Mouse (Mus musculus) neural tube, embryonic 13.5 days (tissue): ENCODE results near the gene Dram1. TPM values are rescaled to one million over a fixed set of nuclear protein-coding genes. Genes with fewer than 3 reads are reported as not detected.

Experiments
- ATAC-seq: fragments of 200-750 bp; cut with Nextera tagmentation; 2 replicates; pipeline ENCODE4 v1.8.0; 2017; ENCODE audit warnings: low read depth, mild to moderate bottlenecking, moderate TSS enrichment, moderate library complexity
- H3K27ac ChIP-seq: fragments of 300-500 bp; sonication (generic); replicated peaks from 2 replicates; pipeline ENCODE4 v1.5.1; 2015; ENCODE audit warnings: moderate library complexity, mild to moderate bottlenecking, inconsistent platforms
- H3K27me3 ChIP-seq: fragments of 300-500 bp; sonication (generic); 2 replicates; pipeline ENCODE4 v1.6.1; 2015; ENCODE audit warnings: mild to moderate bottlenecking, inconsistent platforms
- H3K36me3 ChIP-seq: fragments of 300-500 bp; sonication (generic); 2 replicates; pipeline ENCODE4 v1.6.1; 2015; ENCODE audit warnings: mild to moderate bottlenecking, inconsistent platforms
- H3K4me1 ChIP-seq: fragments of 300-500 bp; sonication (generic); replicated peaks from 2 replicates; pipeline ENCODE4 v1.6.1; 2015; ENCODE audit warnings: inconsistent platforms
- H3K4me2 ChIP-seq: fragments of 300-500 bp; sonication (generic); 2 replicates; pipeline ENCODE4 v1.6.1; 2015; ENCODE audit warnings: inconsistent platforms, mild to moderate bottlenecking, moderate library complexity
- H3K4me3 ChIP-seq: fragments of 300-500 bp; sonication (generic); 2 replicates; pipeline ENCODE4 v1.5.1; 2015; ENCODE audit warnings: mild to moderate bottlenecking, inconsistent platforms
- H3K9ac ChIP-seq: fragments of 300-500 bp; sonication (generic); 2 replicates; pipeline ENCODE4 v1.6.1; 2015; ENCODE audit warnings: moderate library complexity, mild to moderate bottlenecking, inconsistent platforms
- H3K9me3 ChIP-seq: fragments of 300-500 bp; sonication (generic); 2 replicates; pipeline ENCODE4 v1.6.1; 2016; ENCODE audit warnings: inconsistent platforms
- WGBS: fragments of 180-500 bp; shearing (Covaris S2); methylation state at CpG from one replicate; pipeline ENCODE4 v1.1.7; 2015; 5-methylcytosine and 5-hydroxymethylcytosine counted together
- polyA plus RNA-seq: library from polyadenylated mRNA; unstranded; fragments of >200 nt; fragmentation: Nextera tagmentation; extraction: Ambion mirVana; gene quantifications from 2 replicates; pipeline ENCODE4 v1.2.1, GENCODE M21; 2015

The Dram1 gene
- polyA plus RNA-seq, 1 experiment from 2014 or later: 0.45 TPM

DNA sequence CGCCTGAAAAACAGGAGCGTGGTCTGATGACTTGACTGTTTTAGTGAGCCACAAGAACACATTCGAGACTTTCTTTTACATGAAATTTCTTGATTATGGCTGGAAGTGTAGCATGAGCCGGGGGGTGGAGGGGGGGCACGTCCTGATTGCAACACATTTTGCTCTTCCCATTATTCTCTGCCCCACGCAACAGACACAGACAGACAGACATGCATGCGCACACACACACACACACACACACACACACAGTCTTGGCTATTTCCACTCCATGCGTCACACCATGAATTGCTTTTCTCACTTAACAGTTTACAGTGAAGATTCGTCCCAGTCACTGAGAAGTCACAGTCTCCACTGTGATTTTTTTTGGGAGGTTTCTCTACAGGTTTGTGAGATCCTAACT, 38.2 kb downstream of the Dram1 start:
- no peak overlapping the region for H3K27ac ChIP-seq
- no peaks in the 10 kb centered on the region for H3K9me3 ChIP-seq
- no peaks in the 10 kb centered on the region for H3K36me3 ChIP-seq
- H3K4me1 ChIP-seq: no peaks in the 10 kb centered on the region
- no peak overlapping the region for H3K4me2 ChIP-seq
- WGBS: 91% methylated on average over 9 of the region's 9 CpGs
- H3K27me3 ChIP-seq: no peaks in the 10 kb centered on the region
- no peak overlapping the region for H3K9ac ChIP-seq
- H3K4me3 ChIP-seq: no peak overlapping the region
- no peak for ATAC-seq

DNA sequence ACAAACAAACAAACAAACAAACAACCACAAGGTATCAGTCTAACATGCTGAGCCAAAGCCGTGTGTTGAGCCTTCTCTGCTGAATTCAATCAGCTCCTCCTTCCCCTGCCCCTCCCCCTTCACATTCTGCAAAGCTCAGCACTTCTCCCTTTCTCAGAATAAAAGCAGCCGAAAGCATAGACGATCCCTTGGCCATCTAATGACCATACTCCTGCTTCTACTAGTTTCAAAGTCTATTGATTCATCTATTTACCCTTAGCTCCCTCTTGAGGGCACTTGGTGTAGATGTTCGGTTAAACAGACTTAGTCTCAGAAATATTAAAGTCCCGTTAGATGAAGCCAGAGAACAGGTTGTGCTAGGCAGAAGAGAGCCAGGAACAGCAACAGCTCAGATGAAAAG, 48.2 kb downstream of the Dram1 start:
- no peaks in the 10 kb centered on the region for H3K4me1 ChIP-seq
- H3K27me3 ChIP-seq: no peaks in the 10 kb centered on the region
- WGBS: 38% methylated on average over 5 of the region's 5 CpGs
- H3K27ac ChIP-seq: no peak overlapping the region
- H3K4me3 ChIP-seq: no peak overlapping the region
- no peak overlapping the region for H3K9ac ChIP-seq
- H3K36me3 ChIP-seq: no peaks in the 10 kb centered on the region
- H3K9me3 ChIP-seq: no peaks in the 10 kb centered on the region
- ATAC-seq: no peak
- H3K4me2 ChIP-seq: no peak overlapping the region

DNA sequence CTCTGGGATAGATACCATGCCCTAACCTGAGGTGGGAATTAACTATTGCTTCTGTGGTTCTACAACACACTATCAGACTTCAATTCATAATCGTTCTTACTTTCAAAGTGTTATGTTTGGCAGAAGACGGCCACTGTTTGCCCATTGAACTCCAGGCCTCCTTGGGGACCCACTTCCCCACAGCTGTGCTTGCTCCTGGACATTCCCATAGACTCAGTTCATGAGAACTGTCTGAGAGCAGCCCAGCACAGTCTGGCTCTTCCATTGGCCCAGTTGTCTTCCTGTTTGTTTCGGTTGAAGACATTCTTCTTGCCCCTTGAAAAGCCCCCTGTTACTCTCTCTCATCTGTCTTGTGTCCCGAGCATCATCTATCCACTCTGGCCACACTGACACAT, 50.8 kb downstream of the Dram1 start:
- WGBS: 72% methylated on average over 4 of the region's 4 CpGs
- Histone ChIP-seq H3K9me3 (no peaks in the 10 kb centered on the region), H3K27me3 (no peaks in the 10 kb centered on the region), H3K4me3 (no peak overlapping the region), H3K9ac (no peak overlapping the region), H3K4me1 (no peaks in the 10 kb centered on the region), H3K27ac (no peak overlapping the region), H3K36me3 (no peaks in the 10 kb centered on the region), H3K4me2 (no peak overlapping the region)
- ATAC-seq: no peak

DNA sequence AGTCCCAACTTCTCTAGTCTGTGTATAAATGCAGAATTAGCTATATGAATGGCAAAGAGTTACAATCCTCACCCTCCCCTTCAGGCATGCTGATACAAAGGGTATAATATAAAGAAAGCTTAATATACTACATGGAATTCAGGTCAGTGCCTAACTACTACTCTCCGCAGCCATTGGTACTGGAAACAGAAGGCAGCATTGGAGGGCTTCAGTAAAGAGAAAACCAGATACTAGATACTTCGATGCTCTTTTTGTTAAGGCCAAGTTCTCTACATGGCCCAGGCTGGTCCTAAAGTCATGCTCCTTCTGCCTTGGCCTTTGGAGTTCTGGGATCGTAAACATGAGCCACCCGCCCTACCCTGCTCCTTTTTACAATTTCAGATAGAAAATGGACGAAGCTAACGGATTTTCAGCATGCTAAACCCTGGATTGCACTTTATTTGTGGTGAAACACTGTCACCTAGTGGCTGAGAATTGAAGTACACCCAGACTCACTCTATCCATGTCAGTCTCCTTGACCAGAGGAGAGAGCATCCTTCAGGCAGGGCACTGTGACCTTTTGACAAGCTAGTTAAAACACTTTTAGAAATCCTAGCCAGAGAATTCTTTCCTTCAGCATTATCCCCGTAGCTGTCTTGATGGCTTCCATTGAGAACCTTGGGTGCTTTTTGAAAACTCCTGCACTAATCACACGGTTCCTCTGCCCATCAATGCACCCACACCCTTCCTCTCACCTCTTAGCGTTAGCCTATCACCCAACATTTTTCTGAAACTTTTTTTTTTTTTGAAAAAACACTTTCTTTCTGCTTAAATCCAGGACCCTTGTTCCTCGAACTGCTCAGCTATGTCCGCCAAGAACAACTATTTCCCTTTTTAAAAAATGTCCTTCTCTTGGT, 51.5 kb downstream of the Dram1 start:
- H3K9ac ChIP-seq: no peak overlapping the region
- H3K9me3 ChIP-seq: no peaks in the 10 kb centered on the region
- peak overlapping the region; percentile 42 for H3K4me2 ChIP-seq
- no peak overlapping the region for H3K4me3 ChIP-seq
- WGBS: 47% methylated on average over 11 of the region's 11 CpGs
- peak; percentile 87 for ATAC-seq
- no peaks in the 10 kb centered on the region for H3K4me1 ChIP-seq
- no peaks in the 10 kb centered on the region for H3K27me3 ChIP-seq
- H3K36me3 ChIP-seq: no peaks in the 10 kb centered on the region
- no peak overlapping the region for H3K27ac ChIP-seq

DNA sequence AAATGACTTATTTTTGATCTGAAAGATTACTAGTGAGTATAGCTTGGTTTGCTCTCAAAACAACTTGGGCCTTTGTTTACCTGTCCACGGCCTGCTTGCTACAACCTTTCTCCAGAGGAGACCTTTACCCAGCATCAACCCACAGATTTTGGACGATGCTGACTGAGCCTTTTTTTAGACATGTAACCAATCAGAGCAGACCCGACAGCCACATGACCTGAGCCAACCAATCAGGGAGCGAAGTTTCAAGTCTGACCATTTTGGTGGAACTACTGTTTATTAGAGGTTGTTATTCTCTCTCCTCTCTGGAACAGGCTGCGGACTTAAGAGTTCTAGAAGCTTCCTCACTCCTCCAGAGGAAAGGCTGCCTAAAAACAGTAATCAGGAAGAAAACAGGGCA, 57.1 kb downstream of the Dram1 start:
- no peak overlapping the region for H3K9ac ChIP-seq
- no peaks in the 10 kb centered on the region for H3K36me3 ChIP-seq
- H3K4me2 ChIP-seq: no peak overlapping the region
- no peak overlapping the region for H3K4me3 ChIP-seq
- no peaks in the 10 kb centered on the region for H3K27me3 ChIP-seq
- 87% methylated on average over 5 of the region's 5 CpGs for WGBS
- no peak for ATAC-seq
- no peaks in the 10 kb centered on the region for H3K4me1 ChIP-seq
- no peaks in the 10 kb centered on the region for H3K9me3 ChIP-seq
- H3K27ac ChIP-seq: no peak overlapping the region

- Histone ChIP-seq H3K4me2 (no peak overlapping the region), H3K27ac (no peak overlapping the region), H3K4me3 (no peak overlapping the region), H3K9me3 (no peaks in the 10 kb centered on the region), H3K9ac (no peak overlapping the region), H3K4me1 (no peaks in the 10 kb centered on the region), H3K27me3 (no peaks in the 10 kb centered on the region), H3K36me3 (no peaks in the 10 kb centered on the region)
- 74% methylated on average over 12 of the region's 12 CpGs for WGBS
- no peak for ATAC-seq
Measured at GRCm38 (mm10) chr10:88320714-88321416, 58.0 kb downstream of the Dram1 start.

DNA sequence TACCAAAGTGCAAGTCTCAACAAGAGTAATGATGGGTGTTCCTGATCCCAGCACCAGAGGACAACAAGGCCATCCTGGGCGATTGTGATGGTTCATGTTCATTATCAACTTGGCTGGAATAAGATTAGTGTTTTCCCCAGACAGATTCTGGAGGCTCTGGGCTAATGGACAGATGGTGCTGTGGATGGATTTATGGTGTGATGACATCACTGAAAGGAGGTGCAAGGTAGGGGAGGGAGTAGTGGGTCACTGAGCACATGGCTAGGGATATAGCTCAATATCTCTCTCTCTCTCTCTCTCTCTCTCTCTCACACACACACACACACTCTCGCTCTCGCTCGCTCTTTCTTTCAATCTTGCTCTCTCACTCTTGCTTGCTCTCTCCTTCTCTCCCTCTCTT, 60.7 kb downstream of the Dram1 start:
- WGBS: 73% methylated on average over 4 of the region's 4 CpGs
- Histone ChIP-seq H3K9me3 (no peaks in the 10 kb centered on the region), H3K36me3 (no peaks in the 10 kb centered on the region)

GRCm38 (mm10) chr10:88317151-88317550, 61.7 kb downstream of the Dram1 start:
- Histone ChIP-seq H3K9ac (no peak overlapping the region), H3K4me1 (no peaks in the 10 kb centered on the region), H3K27ac (no peak overlapping the region), H3K36me3 (no peaks in the 10 kb centered on the region), H3K9me3 (no peaks in the 10 kb centered on the region), H3K4me3 (no peak overlapping the region), H3K27me3 (no peaks in the 10 kb centered on the region), H3K4me2 (no peak overlapping the region)
- WGBS: 81% methylated on average over 5 of the region's 5 CpGs
- ATAC-seq: no peak

More for the DNA sequence above, 60.7 kb downstream of the Dram1 start:
- no peak overlapping the region for H3K9ac ChIP-seq
- ATAC-seq: no peak
- no peak overlapping the region for H3K27ac ChIP-seq
- no peaks in the 10 kb centered on the region for H3K27me3 ChIP-seq
- no peak overlapping the region for H3K4me2 ChIP-seq
- no peaks in the 10 kb centered on the region for H3K4me1 ChIP-seq
- no peak overlapping the region for H3K4me3 ChIP-seq

DNA sequence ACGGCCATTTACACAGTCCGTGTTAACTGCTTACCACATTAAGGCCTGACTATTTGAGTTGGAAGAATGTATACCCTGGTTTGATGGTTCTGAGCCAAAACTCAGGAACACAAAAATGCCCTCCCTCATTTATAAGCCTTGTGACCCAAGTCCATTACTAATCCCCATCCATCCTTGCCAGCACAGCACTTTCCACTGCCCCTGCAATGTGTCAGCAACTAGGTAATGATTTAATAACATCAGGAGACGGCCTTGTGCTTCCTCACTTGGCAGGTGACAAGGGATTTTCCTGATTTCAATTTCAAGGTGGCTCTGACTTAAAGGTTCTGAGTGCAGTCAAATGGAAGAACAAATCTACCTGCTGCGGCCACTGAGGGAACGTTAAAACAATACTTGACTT, 64.0 kb downstream of the Dram1 start:
- 86% methylated on average over 5 of the region's 5 CpGs for WGBS
- Histone ChIP-seq H3K36me3 (no peaks in the 10 kb centered on the region), H3K4me2 (no peak overlapping the region), H3K9ac (no peak overlapping the region), H3K27ac (no peak overlapping the region), H3K4me3 (no peak overlapping the region), H3K9me3 (no peaks in the 10 kb centered on the region), H3K4me1 (no peaks in the 10 kb centered on the region), H3K27me3 (no peaks in the 10 kb centered on the region)
- no peak for ATAC-seq

DNA sequence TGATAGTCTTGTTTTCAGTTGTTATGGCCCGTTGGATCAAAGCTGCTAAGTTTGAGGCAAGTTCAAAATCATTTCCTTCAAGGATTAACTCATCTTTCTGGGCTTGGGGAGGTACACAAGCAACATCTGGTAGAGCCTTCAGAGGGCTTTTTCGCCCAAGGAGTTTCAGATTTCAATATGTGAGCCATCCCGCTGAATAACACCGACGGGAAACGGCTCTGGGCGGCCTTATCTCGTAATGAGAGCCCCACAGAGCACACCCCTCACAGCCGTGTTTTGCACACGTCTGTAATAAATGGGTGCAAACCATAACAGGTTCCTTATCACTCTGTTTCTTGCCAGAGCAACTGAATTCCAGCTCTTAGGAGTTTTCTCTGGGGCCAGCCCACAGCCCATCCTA, 69.0 kb downstream of the Dram1 start:
- 82% methylated on average over 10 of the region's 10 CpGs for WGBS
- Histone ChIP-seq H3K9me3 (no peaks in the 10 kb centered on the region), H3K27me3 (no peaks in the 10 kb centered on the region), H3K27ac (no peak overlapping the region), H3K4me1 (no peaks in the 10 kb centered on the region), H3K36me3 (no peaks in the 10 kb centered on the region), H3K9ac (no peak overlapping the region), H3K4me3 (no peak overlapping the region), H3K4me2 (no peak overlapping the region)
- no peak for ATAC-seq

DNA sequence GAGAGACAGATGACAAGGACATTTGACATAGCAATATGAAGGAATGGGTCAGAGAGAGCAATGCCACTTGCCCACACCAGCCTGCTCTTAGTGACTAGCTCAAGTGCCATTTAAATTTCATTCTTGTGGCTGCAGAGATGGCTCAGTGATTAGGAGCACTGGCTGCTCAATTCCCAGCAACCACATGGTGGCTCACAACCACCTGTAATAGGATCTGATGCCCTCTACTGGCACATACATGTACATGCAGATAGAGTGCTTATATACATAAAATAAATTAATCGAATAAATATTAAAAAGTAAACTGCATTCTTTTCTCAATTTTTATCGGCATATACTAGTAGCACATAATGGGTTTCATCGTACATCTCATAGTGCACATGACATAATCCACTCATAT, 72.6 kb downstream of the Dram1 start:
- Histone ChIP-seq H3K9me3 (no peaks in the 10 kb centered on the region), H3K27me3 (no peaks in the 10 kb centered on the region), H3K9ac (no peak overlapping the region), H3K27ac (no peak overlapping the region), H3K36me3 (no peaks in the 10 kb centered on the region), H3K4me3 (no peak overlapping the region), H3K4me2 (no peak overlapping the region), H3K4me1 (no peaks in the 10 kb centered on the region)
- ATAC-seq: no peak
- 94% methylated on average over 3 of the region's 3 CpGs for WGBS

DNA sequence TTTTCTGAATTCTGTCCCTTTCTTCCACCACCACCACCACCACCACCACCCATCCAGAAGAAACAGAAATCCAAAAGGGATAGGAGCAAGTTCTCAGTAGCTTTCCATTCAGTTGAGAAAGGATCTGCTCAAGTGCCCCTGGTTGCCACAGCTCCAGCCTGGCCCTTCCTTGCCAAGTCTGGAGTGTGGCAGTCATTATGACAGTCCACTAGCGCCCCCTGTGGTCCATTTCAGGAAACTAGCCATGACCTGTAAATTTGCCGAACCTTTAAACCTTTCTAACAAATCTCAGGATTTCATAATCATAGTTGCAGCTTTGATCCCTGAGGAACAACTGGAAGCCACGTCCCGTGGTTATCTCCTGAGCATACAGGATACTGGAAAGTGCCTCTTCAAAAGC, 74.6 kb downstream of the Dram1 start:
- WGBS: 13% methylated on average over 4 of the region's 4 CpGs
- no peak overlapping the region for H3K9ac ChIP-seq
- no peak overlapping the region for H3K4me2 ChIP-seq
- H3K27me3 ChIP-seq: no peaks in the 10 kb centered on the region
- no peak overlapping the region for H3K4me3 ChIP-seq
- no peak overlapping the region for H3K27ac ChIP-seq
- H3K9me3 ChIP-seq: no peaks in the 10 kb centered on the region
- peak; percentile 61 for ATAC-seq
- H3K4me1 ChIP-seq: no peaks in the 10 kb centered on the region
- no peaks in the 10 kb centered on the region for H3K36me3 ChIP-seq
